Mouse (Mus musculus) liver, embryonic 13.5 days (tissue): ENCODE data around the gene Atp5mpl. TPM values are rescaled to one million over a fixed set of nuclear protein-coding genes. Genes with fewer than 3 reads are reported as not detected.

Experiments
- polyA plus RNA-seq: library from polyadenylated mRNA; unstranded; fragments of >200 nt; fragmentation: Nextera tagmentation; extraction: Ambion mirVana; gene quantifications from 2 replicates; pipeline ENCODE4 v1.2.1, GENCODE M21; 2015

Atp5mpl gene
- polyA plus RNA-seq, 1 experiment from 2014 or later, result 627 TPM

Other genes starting within 250 kb of the Atp5mpl start
- gene Klc1, start 208.1 kb downstream of the Atp5mpl start, polyA plus RNA-seq, result 22.5 and 24.0 TPM in 2 replicates
- gene Xrcc3, start 153.1 kb downstream of the Atp5mpl start, polyA plus RNA-seq, result 3.9 and 5.1 TPM in 2 replicates
- gene Zfyve21, start 152.8 kb downstream of the Atp5mpl start, polyA plus RNA-seq, result 53.3 and 54.7 TPM in 2 replicates
- gene Ppp1r13b, start 58.9 kb downstream of the Atp5mpl start, polyA plus RNA-seq, result 3.4 and 4.0 TPM in 2 replicates
- 0.05 TPM in 1 of 2 replicates, not detected in the other for gene Tdrd9, start 4.6 kb upstream of the Atp5mpl start, polyA plus RNA-seq
- gene Rd3l, start 14.3 kb upstream of the Atp5mpl start, polyA plus RNA-seq, result not detected in 2 replicates
- 0.06 and 0.10 TPM in 2 replicates for gene Aspg, start 139.7 kb upstream of the Atp5mpl start, polyA plus RNA-seq
- 0.13 and 0.17 TPM in 2 replicates for gene Kif26a, start 179.2 kb upstream of the Atp5mpl start, polyA plus RNA-seq